Mouse (Mus musculus) midbrain, embryonic 15.5 days (tissue): ENCODE measurements around the gene Gm12666. TPM values are rescaled to one million over a fixed set of nuclear protein-coding genes. Genes with fewer than 3 reads are reported as not detected.
"Not testable (repeated sequence)": the region's sequence is repeated elsewhere in the genome, so short reads cannot be mapped to it uniquely, and the experiment has no call there.

ENCODE experiments used
- ATAC-seq: fragments of 200-750 bp; cut with Nextera tagmentation; replicated peaks from 2 replicates; pipeline ENCODE4 v1.8.0; 2017; ENCODE audit warnings: moderate TSS enrichment
- H3K27ac ChIP-seq: fragments of 300-500 bp; sonication (generic); 2 replicates; pipeline ENCODE4 v1.5.1; 2015; ENCODE audit warnings: mild to moderate bottlenecking, inconsistent platforms
- H3K27me3 ChIP-seq: fragments of 300-500 bp; sonication (generic); replicated peaks from 2 replicates; pipeline ENCODE4 v1.6.1; 2015; ENCODE audit warnings: inconsistent platforms
- H3K36me3 ChIP-seq: fragments of 300-500 bp; sonication (generic); replicated peaks from 2 replicates; pipeline ENCODE4 v1.6.1; 2015; ENCODE audit warnings: inconsistent platforms
- H3K4me1 ChIP-seq: fragments of 300-500 bp; sonication (generic); 2 replicates; pipeline ENCODE4 v1.6.1; 2015; ENCODE audit warnings: inconsistent platforms
- H3K4me2 ChIP-seq: fragments of 300-500 bp; sonication (generic); 2 replicates; pipeline ENCODE4 v1.6.1; 2015; ENCODE audit warnings: inconsistent platforms, mild to moderate bottlenecking, moderate library complexity
- H3K4me3 ChIP-seq: fragments of 300-500 bp; sonication (generic); 2 replicates; pipeline ENCODE4 v1.5.1; 2015; ENCODE audit warnings: mild to moderate bottlenecking, inconsistent platforms
- H3K9ac ChIP-seq: fragments of 300-500 bp; sonication (generic); 2 replicates; pipeline ENCODE4 v1.6.1; 2015; ENCODE audit warnings: mild to moderate bottlenecking, inconsistent platforms
- H3K9me3 ChIP-seq: fragments of 300-500 bp; sonication (generic); 2 replicates; pipeline ENCODE4 v1.6.1; 2016; ENCODE audit warnings: inconsistent platforms
- WGBS: fragments of 180-500 bp; shearing (Covaris S2); methylation state at CpG from one replicate; pipeline ENCODE4 v1.1.7; 2015; ENCODE audit warnings: mixed read lengths; 5-methylcytosine and 5-hydroxymethylcytosine counted together
- polyA plus RNA-seq: library from polyadenylated mRNA; unstranded; fragments of >200 nt; fragmentation: Nextera tagmentation; extraction: Ambion mirVana; gene quantifications from 2 replicates; pipeline ENCODE4 v1.2.1, GENCODE M21; 2015

Gene Gm12666
- polyA plus RNA-seq, result not detected in 2 replicates

- H3K4me2 ChIP-seq, H3K4me3 ChIP-seq, ATAC-seq, H3K9ac ChIP-seq, H3K36me3 ChIP-seq, H3K4me1 ChIP-seq, H3K27ac ChIP-seq, H3K9me3 ChIP-seq, H3K27me3 ChIP-seq: not testable (repeated sequence)
- 82% methylated on average over 1 of the region's 1 CpGs for WGBS
Observed at GRCm38 (mm10) chr4:92191649-92192048, at the start of gene Gm12666. Gm12666 (minus strand) TSS chr4:92191749.

- no peak overlapping the region for H3K4me3 ChIP-seq
- WGBS, result 88% methylated on average over 2 of the region's 2 CpGs
- H3K27ac ChIP-seq, result no peak overlapping the region
- H3K36me3 ChIP-seq, result no peaks in the 10 kb centered on the region
- no peaks in the 10 kb centered on the region for H3K9me3 ChIP-seq
- no peak for ATAC-seq
- no peaks in the 10 kb centered on the region for H3K4me1 ChIP-seq
- no peaks in the 10 kb centered on the region for H3K27me3 ChIP-seq
- no peak overlapping the region for H3K4me2 ChIP-seq
- no peak overlapping the region for H3K9ac ChIP-seq
Observed at GRCm38 (mm10) chr4:92226326-92226725, 34.8 kb upstream of the Gm12666 start.

GRCm38 (mm10) chr4:92216286-92216685, 24.7 kb upstream of the Gm12666 start:
- H3K9ac ChIP-seq, result no peak overlapping the region
- no peak overlapping the region for H3K27ac ChIP-seq
- H3K4me3 ChIP-seq, result no peak overlapping the region
- H3K27me3 ChIP-seq, result no peaks in the 10 kb centered on the region
- no peaks in the 10 kb centered on the region for H3K9me3 ChIP-seq
- ATAC-seq, result no peak
- no peaks in the 10 kb centered on the region for H3K4me1 ChIP-seq
- H3K36me3 ChIP-seq, result no peaks in the 10 kb centered on the region
- H3K4me2 ChIP-seq, result no peak overlapping the region
- 83% methylated on average over 1 of the region's 1 CpGs for WGBS

GRCm38 (mm10) chr4:92152646-92153045, 38.9 kb downstream of the Gm12666 start:
- H3K4me3 ChIP-seq, result no peak overlapping the region
- no peak overlapping the region for H3K27ac ChIP-seq
- no peaks in the 10 kb centered on the region for H3K27me3 ChIP-seq
- H3K9ac ChIP-seq, result no peak overlapping the region
- H3K9me3 ChIP-seq, result no peaks in the 10 kb centered on the region
- whole genome bisulfite sequencing, result 81% methylated on average over 1 of the region's 1 CpGs
- H3K4me1 ChIP-seq, result no peaks in the 10 kb centered on the region
- H3K4me2 ChIP-seq, result no peak overlapping the region
- H3K36me3 ChIP-seq, result no peaks in the 10 kb centered on the region
- ATAC-seq, result no peak

- Histone ChIP-seq H3K9me3 (no peaks in the 10 kb centered on the region), H3K4me3 (no peak within 1 kb of the TSS), H3K27ac (no peak within 1 kb of the TSS), H3K4me1 (no peaks in the 10 kb centered on the region), H3K27me3 (no peaks in the 10 kb centered on the region), H3K36me3 (no peaks in the 10 kb centered on the region), H3K9ac (no peak within 1 kb of the TSS), H3K4me2 (no peak within 1 kb of the TSS)
- no peak for ATAC-seq
Observed at GRCm38 (mm10) chr4:92147134-92147533, 44.4 kb downstream of the Gm12666 start, which contains the start of gene Izumo3. Izumo3 (minus strand) TSS chr4:92147234.

Other genes starting within 250 kb of the Gm12666 start
- gene Izumo3, start 44.5 kb downstream of the Gm12666 start, polyA plus RNA-seq, result not detected in 2 replicates